Mouse (Mus musculus): Measurements from ENCODE around the gene Mitf.

- TF ChIP-seq CTCF (IDR thresholded peaks at IDR 0.05; ENCODE audit: borderline replicate concordance, insufficient read depth, low read length) = no peak
- no peak for TF ChIP-seq POLR2A (IDR thresholded peaks at IDR 0.05; ENCODE audit: low read depth, low read length)
These were observed 240.9 kb downstream of the Mitf start for GRCm38 (mm10) chr6:98047741-98048140.

Data from embryonic fibroblast, embryonic 13.5 days (primary cell).